Mouse (Mus musculus) stomach, postnatal 0 days (tissue): ENCODE measurements around the gene Map4k4.

Source experiments
- CTCF ChIP-seq: IDR thresholded peaks from 2 replicates; pipeline ENCODE4 v1.5.1; 2016; ENCODE audit warnings: antibody characterized with exemption, low read depth, mild to moderate bottlenecking, moderate library complexity
- EP300 ChIP-seq: optimal IDR thresholded peaks from 2 replicates; pipeline ENCODE3; 2016; ENCODE audit warnings: antibody characterized with exemption

- TF ChIP-seq EP300: no peak
- TF ChIP-seq CTCF: no peak
Observed at GRCm38 (mm10) chr1:39962321-39962720, 61.6 kb downstream of the Map4k4 start.
